21 mouse cellular contexts compared by ENCODE assay signal in genomic region chr10:79691986-79692548, GRCm38 (mm10). TPM values are rescaled to one million over a fixed set of nuclear protein-coding genes. Genes with fewer than 3 reads are reported as not detected.
DNase-seq lines count a peak whose midpoint lies in the region; ATAC-seq and TF ChIP-seq lines count a peak whose summit lies in the region.
"Had no signal": no experiment of that assay in that cellular context is flagged by ENCODE, and none has a peak within 500 bp of the region (broad histone marks: within the 10 kb centered on the region; RNA-seq: fewer than 3 reads in every experiment).

No protein-coding gene starts in this region.

- peak; percentile 48 for TF ChIP-seq CTCF in intestine, postnatal 0 days (IDR thresholded peaks at IDR 0.05; ENCODE audit: low read depth)
- peak; percentile 12; the same call in 1 of the 2 replicates for TF ChIP-seq CTCF in testis, adult 2 months (IDR thresholded peaks at IDR 0.05; ENCODE audit: control insufficient read depth, insufficient read depth, insufficient replicate concordance, low read depth, low read length)

- no peak overlapping the region for H3K9ac ChIP-seq in intestine, postnatal 0 days (ENCODE audit: low read depth, low read length)
- no peak overlapping the region for H3K9ac ChIP-seq in intestine, embryonic 15.5 days
- H3K9ac ChIP-seq: embryonic facial prominence, embryonic 12.5 days; heart, embryonic 15.5 days; midbrain, embryonic 15.5 days had no signal

- H3K36me3 ChIP-seq in intestine, postnatal 0 days (ENCODE audit: control insufficient read depth, insufficient read depth), result peaks cover 21% of the 10 kb centered on the region
- peaks cover 21% of the 10 kb centered on the region for H3K36me3 ChIP-seq in intestine, embryonic 15.5 days
- H3K36me3 ChIP-seq in testis, adult 2 months (ENCODE audit: control insufficient read depth, insufficient read depth, low read length), result no peaks in the 10 kb centered on the region; the same call in 1 of the 2 replicates

- DNase-seq in adrenal gland, postnatal 14 days, result peak; percentile 9
- DNase-seq in adrenal gland, postnatal 10 days, result no peak
- no peak for DNase-seq in testis, postnatal 14 days (ENCODE audit: low spot score)
- no peak for DNase-seq in right cerebral cortex, postnatal 4 days
- DNase-seq in spleen, postnatal 14 days (ENCODE audit: low spot score in 2 of 2), result no peak
- DNase-seq: heart, adult 18-20 months; kidney, adult 18-20 months; kidney, postnatal 36 days; layer of hippocampus, adult 9-11 months; lung, adult 2 months; spleen, adult 18-20 months; thymus, postnatal 4 days had no signal

- no peak for TF ChIP-seq POLR2A in testis, adult 2 months (IDR thresholded peaks at IDR 0.05; ENCODE audit: control insufficient read depth, low read depth, low read length)

- no peak overlapping the region for H3K4me2 ChIP-seq in intestine, postnatal 0 days (replicated peaks; ENCODE audit: low read depth)
- no peak overlapping the region for H3K4me2 ChIP-seq in intestine, embryonic 15.5 days (replicated peaks)
- H3K4me2 ChIP-seq: embryonic facial prominence, embryonic 12.5 days; heart, embryonic 15.5 days; midbrain, embryonic 15.5 days had no signal

- H3K27ac ChIP-seq in intestine, postnatal 0 days (ENCODE audit: low read depth, low read length), result no peak overlapping the region
- H3K27ac ChIP-seq in intestine, embryonic 15.5 days, result no peak overlapping the region
- no peak overlapping the region for H3K27ac ChIP-seq in testis, adult 2 months (ENCODE audit: control insufficient read depth, insufficient read depth, low read depth, low read length)
- H3K27ac ChIP-seq: embryonic facial prominence, embryonic 12.5 days; heart, embryonic 15.5 days; hindbrain, embryonic 10.5 days; midbrain, embryonic 15.5 days had no signal

- ATAC-seq in intestine, postnatal 0 days, result no peak
- ATAC-seq in intestine, embryonic 15.5 days, result no peak
- ATAC-seq: forebrain, embryonic 16.5 days; midbrain, embryonic 15.5 days; Patski had no signal

- no peak overlapping the region for H3K4me3 ChIP-seq in intestine, postnatal 0 days (ENCODE audit: low read depth, low read length)
- H3K4me3 ChIP-seq in intestine, embryonic 15.5 days (replicated peaks), result no peak overlapping the region
- H3K4me3 ChIP-seq in testis, adult 2 months (ENCODE audit: control insufficient read depth, low read depth, low read length), result no peak overlapping the region
- H3K4me3 ChIP-seq: embryonic facial prominence, embryonic 12.5 days; heart, embryonic 15.5 days; hindbrain, embryonic 10.5 days; midbrain, embryonic 15.5 days had no signal

- no peaks in the 10 kb centered on the region for H3K27me3 ChIP-seq in intestine, postnatal 0 days (replicated peaks; ENCODE audit: control insufficient read depth, insufficient read depth, low read length)
- H3K27me3 ChIP-seq in intestine, embryonic 15.5 days (replicated peaks), result no peaks in the 10 kb centered on the region
- no peaks in the 10 kb centered on the region for H3K27me3 ChIP-seq in testis, adult 2 months (ENCODE audit: control insufficient read depth, insufficient read depth, low read length)
- H3K27me3 ChIP-seq: embryonic facial prominence, embryonic 12.5 days; heart, embryonic 15.5 days; midbrain, embryonic 15.5 days; Patski had no signal

- H3K4me1 ChIP-seq in intestine, postnatal 0 days (replicated peaks; ENCODE audit: control insufficient read depth, insufficient read depth, low read length), result peaks cover 8% of the 10 kb centered on the region
- H3K4me1 ChIP-seq in intestine, embryonic 15.5 days (replicated peaks), result peaks cover 17% of the 10 kb centered on the region
- H3K4me1 ChIP-seq in testis, adult 2 months (ENCODE audit: control insufficient read depth, insufficient read depth, low read length), result peaks cover 3% of the 10 kb centered on the region; the same call in 1 of the 2 replicates
- H3K4me1 ChIP-seq: midbrain, embryonic 15.5 days had no signal

- H3K9me3 ChIP-seq in intestine, postnatal 0 days (ENCODE audit: control insufficient read depth), result no peaks in the 10 kb centered on the region
- no peaks in the 10 kb centered on the region for H3K9me3 ChIP-seq in intestine, embryonic 15.5 days
- H3K9me3 ChIP-seq: heart, embryonic 15.5 days; midbrain, embryonic 15.5 days had no signal

- WGBS in intestine, postnatal 0 days, result 96% methylated on average over 2 of the region's 2 CpGs
- WGBS in intestine, embryonic 15.5 days, result 97% methylated on average over 2 of the region's 2 CpGs

RNA-seq across cellular contexts. Expression of gene Gzmm, which starts 3.2 kb away (rescaled TPM):
- 0.89 and 1.1 TPM in 2 replicates for total RNA-seq in adrenal gland, postnatal 14 days (2021)
- total RNA-seq in adrenal gland, postnatal 10 days (2021), result 1 to 10 TPM; 1.0 to 1.5 TPM
- polyA plus RNA-seq in intestine, postnatal 0 days (2015; fragmentation: Nextera tagmentation; extraction: Ambion mirVana), result 0.16 and 0.26 TPM in 2 replicates
- 0.52 and 0.76 TPM in 2 replicates for polyA plus RNA-seq in intestine, embryonic 15.5 days (2015; fragmentation: Nextera tagmentation; extraction: Ambion mirVana)
- polyA plus RNA-seq in testis, adult 2 months (2012; rRNA removed), result 0.33 and 0.52 TPM in 2 replicates

RNA-seq across cellular contexts. Expression of gene Cdc34, which starts 10.1 kb away (rescaled TPM):
- total RNA-seq in adrenal gland, postnatal 14 days (2021), result 79.1 and 82.4 TPM in 2 replicates
- total RNA-seq in adrenal gland, postnatal 10 days (2021), result 10 to 100 TPM; 90.2 to 96.7 TPM
- polyA plus RNA-seq in intestine, postnatal 0 days (2015; fragmentation: Nextera tagmentation; extraction: Ambion mirVana), result 88.0 and 89.6 TPM in 2 replicates
- 137 and 144 TPM in 2 replicates for polyA plus RNA-seq in intestine, embryonic 15.5 days (2015; fragmentation: Nextera tagmentation; extraction: Ambion mirVana)
- polyA plus RNA-seq in testis, adult 2 months (2012; rRNA removed), result 855 and 952 TPM in 2 replicates

RNA-seq across cellular contexts. Expression of gene Bsg, which starts 12.2 kb away (rescaled TPM):
- total RNA-seq in adrenal gland, postnatal 14 days (2021), result 598 and 707 TPM in 2 replicates
- 100 to 1,000 TPM; 662 to 732 TPM for total RNA-seq in adrenal gland, postnatal 10 days (2021)
- polyA plus RNA-seq in intestine, postnatal 0 days (2015; fragmentation: Nextera tagmentation; extraction: Ambion mirVana), result 888 and 937 TPM in 2 replicates
- 1,119 and 1,131 TPM in 2 replicates for polyA plus RNA-seq in intestine, embryonic 15.5 days (2015; fragmentation: Nextera tagmentation; extraction: Ambion mirVana)
- 849 and 920 TPM in 2 replicates for polyA plus RNA-seq in testis, adult 2 months (2012; rRNA removed)

RNA-seq across cellular contexts. Expression of gene Tpgs1, which starts 22.9 kb away (rescaled TPM):
- 27.8 and 34.1 TPM in 2 replicates for total RNA-seq in adrenal gland, postnatal 14 days (2021)
- 10 to 100 TPM; 26.2 to 27.0 TPM for total RNA-seq in adrenal gland, postnatal 10 days (2021)
- polyA plus RNA-seq in intestine, postnatal 0 days (2015; fragmentation: Nextera tagmentation; extraction: Ambion mirVana), result 47.6 and 48.5 TPM in 2 replicates
- polyA plus RNA-seq in intestine, embryonic 15.5 days (2015; fragmentation: Nextera tagmentation; extraction: Ambion mirVana), result 62.8 and 63.0 TPM in 2 replicates
- polyA plus RNA-seq in testis, adult 2 months (2012; rRNA removed), result 33.9 and 36.7 TPM in 2 replicates

RNA-seq across cellular contexts. Expression of gene Hcn2, which starts 24.4 kb away (rescaled TPM):
- total RNA-seq in adrenal gland, postnatal 14 days (2021), result 7.1 and 10.6 TPM in 2 replicates
- total RNA-seq in adrenal gland, postnatal 10 days (2021), result 1 to 10 TPM; 7.2 to 8.7 TPM
- polyA plus RNA-seq in intestine, postnatal 0 days (2015; fragmentation: Nextera tagmentation; extraction: Ambion mirVana), result 0.38 and 0.43 TPM in 2 replicates
- polyA plus RNA-seq in intestine, embryonic 15.5 days (2015; fragmentation: Nextera tagmentation; extraction: Ambion mirVana), result 0.18 and 0.23 TPM in 2 replicates
- 0.69 and 0.88 TPM in 2 replicates for polyA plus RNA-seq in testis, adult 2 months (2012; rRNA removed)
